Mouse (Mus musculus): ENCODE data around the gene Spon1. TPM values are rescaled to one million over a fixed set of nuclear protein-coding genes. Genes with fewer than 3 reads are reported as not detected.

Spon1 gene
- polyA plus RNA-seq, 1 experiment = 12.3 TPM

GRCm38 (mm10) chr7:113903939-113904338, 138.1 kb downstream of the Spon1 start:
- no peak for DNase-seq (ENCODE audit: low read depth)

DNA sequence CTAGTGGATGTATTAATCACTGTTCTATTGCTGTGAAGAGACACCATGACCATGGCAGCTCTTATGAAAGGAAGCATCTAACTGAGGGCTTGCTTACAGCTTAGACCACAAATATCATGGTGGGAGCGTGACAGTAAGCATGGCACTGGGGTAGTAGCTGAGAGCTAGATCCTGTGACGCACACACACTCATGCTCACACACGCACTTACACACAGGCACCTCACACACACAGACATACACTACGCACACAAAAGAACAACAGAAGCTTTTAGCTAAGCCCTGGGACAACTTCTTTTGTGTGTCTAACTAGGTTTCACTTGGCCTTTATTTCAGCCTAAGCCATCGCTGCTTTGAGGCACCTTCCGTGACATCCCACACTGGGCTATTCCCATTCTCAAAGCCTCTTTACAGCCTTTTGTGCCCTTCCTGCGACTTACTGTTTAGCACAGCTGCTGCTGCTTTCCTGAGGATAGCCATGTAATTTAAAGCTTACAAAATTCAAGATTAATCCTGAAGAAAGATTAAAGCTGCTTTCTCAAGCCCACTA, 138.6 kb downstream of the Spon1 start:
- no peak for DNase-seq (ENCODE audit: low read depth)

GRCm38 (mm10) chr7:113909161-113909825, 143.5 kb downstream of the Spon1 start:
- no peak for DNase-seq (ENCODE audit: low read depth)

DNA sequence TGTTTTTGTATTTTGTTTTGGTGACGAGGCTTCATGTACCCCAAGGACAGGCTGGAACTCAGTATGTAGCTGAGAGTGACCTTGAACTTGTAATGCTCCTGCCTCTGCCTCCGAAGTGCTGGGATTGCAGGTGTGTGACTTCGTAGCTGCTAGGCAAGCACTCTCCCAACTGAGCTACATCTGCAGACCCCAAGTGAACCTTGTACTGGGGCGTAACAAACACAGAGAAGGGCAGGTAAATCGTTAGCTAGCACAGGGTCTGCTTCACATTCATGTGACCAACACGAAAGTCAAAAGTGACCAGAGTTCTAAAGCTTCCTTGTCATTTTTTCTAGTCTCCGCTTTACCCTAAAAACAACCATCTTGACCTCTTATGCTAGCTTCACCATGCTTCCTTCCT, 145.1 kb downstream of the Spon1 start:
- DNase-seq (ENCODE audit: low read depth) = no peak

DNA sequence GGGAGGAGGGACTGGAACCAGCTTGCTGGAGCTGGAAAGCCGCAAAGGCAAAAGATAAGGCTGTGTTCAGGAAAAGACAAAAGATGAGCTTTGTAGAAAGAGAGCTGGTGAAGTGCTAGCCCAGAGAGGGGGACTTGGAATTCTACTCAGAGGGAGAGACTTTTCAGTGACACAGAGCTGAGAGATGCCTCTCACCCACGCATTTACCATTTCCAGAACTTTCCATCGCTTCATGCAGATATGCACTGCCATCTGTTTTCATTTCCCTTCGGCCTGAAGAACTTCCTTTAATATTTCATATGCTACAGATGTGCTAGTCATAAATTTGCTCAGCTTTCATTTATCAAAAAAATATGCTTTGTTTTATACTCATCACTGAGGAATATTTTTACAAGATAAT, 150.1 kb downstream of the Spon1 start:
- no peak for DNase-seq (ENCODE audit: low read depth)

DNA sequence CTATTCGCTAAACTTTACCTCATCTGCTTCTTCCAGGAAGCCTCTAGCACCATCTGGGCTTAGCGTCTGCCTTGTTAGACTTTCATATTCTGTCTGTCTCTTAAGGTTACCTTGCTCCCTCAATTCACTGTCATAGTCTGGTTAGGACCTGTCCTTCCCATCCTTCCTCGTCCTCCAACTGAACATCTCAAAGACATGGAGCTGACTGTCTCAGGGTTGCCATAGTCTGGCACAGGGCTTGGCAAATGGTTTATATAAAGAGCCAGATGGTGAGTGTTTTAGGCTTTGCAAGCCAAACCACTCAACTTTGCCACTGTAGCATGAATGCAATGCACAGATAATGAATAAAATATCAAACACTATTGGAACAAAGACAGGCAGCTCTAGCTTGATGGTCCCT, 153.1 kb downstream of the Spon1 start:
- DNase-seq (ENCODE audit: low read depth) = no peak

DNA sequence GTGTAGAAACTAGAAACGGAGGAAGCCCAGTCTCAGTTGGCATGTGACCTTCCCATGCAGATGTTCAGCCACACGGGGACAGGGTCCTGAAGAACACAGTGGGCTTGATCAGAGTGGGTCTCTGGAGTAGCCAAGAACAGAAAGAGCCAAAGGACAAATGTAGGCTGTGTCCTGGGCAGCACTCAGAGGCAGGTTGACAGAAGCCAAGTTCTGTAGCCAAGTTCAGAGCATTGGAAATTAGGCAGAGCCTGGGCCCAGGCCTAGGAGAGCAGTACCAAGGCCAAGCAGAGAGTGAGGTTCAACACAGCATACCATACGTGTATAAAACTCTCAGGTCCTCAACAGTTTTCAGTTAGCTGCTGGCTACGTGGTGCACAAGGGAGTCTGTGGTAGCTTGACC, 153.7 kb downstream of the Spon1 start:
- DNase-seq (ENCODE audit: low read depth) = no peak

- no peak for DNase-seq (ENCODE audit: low read depth)
Measured at GRCm38 (mm10) chr7:113920056-113920455, 154.3 kb downstream of the Spon1 start.

GRCm38 (mm10) chr7:113924561-113924960, 158.8 kb downstream of the Spon1 start:
- DNase-seq (ENCODE audit: low read depth) = no peak

DNA sequence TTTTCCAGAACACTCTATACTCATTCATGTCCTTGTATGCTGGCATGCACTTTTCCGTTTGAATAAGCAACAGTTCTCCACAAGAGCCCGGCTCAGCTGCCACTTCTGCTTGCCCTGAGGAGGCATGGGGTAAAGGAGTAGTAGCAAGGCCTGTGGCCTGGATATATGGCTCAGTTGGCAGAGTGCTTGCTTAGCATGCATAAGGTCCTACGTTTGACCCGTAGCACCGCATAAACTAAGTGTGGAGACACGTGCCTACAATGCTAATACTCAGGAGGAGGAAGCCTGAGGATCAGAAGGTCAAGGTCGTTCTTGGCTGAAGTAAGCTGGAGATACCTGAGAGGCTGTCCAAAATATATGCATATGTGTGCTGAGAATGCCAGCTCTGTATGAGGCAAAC, 185.1 kb downstream of the Spon1 start:
- no peak for DNase-seq (ENCODE audit: low read depth)

DNA sequence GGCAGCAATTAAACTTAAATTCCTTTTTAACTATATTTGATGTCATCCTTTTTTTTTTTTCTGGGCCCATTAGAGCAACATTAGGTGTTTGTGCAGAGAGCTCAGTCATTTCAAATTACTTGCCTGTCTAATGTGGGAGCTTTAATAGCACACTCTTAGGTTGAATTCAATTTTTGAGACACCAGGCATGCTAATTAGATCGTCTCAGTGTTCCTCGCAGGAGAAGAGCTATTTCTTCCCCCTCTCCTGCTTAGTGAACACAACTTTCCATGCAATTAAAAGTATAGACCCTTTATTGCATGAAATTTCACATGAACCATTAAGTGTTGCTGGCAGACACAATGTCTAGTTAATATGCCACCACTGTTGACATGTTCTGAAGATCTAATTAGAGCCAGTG, 189.6 kb downstream of the Spon1 start:
- DNase-seq (ENCODE audit: low read depth) = no peak

GRCm38 (mm10) chr7:113960841-113961499, 195.2 kb downstream of the Spon1 start:
- no peak for DNase-seq (ENCODE audit: low read depth)

DNA sequence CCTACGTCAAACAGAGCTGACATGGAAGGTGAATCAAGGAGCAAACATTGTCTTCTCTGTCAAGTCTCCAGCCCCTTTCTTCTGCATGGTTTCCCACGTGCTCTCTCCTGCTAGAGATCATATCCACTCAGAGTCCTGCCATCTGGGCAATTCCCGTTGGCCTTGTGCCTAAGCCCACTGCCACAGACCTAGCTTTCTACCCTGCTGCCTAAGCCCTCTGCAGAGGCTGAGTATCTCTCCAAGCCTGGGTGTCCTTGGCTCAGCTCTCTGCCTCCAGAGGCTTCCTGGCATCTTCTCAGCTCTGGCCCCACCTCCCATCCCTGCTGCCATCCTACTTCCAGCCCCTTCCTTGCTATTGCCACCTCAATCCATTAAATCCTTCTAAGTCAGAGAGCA, 195.7 kb downstream of the Spon1 start:
- no peak for DNase-seq (ENCODE audit: low read depth)

DNA sequence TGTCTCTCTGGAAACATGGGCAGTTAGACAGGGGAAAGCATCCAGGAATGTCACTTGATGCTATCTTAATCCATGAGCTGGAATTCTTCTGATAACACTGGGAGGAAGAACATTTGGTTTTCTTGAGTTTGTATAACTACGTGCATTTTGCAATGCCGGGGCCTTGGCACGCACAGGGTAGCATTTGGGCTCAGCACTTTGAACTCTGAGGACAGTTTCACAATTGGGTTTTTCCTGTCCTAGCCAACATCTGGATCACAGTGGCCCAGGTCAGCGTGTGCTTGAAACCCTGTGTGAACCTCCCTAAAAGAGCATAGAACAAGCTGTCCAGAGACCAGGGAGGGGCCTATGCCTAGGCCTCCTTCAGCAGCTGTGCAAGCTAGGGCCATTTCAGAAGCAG, 196.3 kb downstream of the Spon1 start:
- DNase-seq (ENCODE audit: low read depth) = peak; percentile 16

DNA sequence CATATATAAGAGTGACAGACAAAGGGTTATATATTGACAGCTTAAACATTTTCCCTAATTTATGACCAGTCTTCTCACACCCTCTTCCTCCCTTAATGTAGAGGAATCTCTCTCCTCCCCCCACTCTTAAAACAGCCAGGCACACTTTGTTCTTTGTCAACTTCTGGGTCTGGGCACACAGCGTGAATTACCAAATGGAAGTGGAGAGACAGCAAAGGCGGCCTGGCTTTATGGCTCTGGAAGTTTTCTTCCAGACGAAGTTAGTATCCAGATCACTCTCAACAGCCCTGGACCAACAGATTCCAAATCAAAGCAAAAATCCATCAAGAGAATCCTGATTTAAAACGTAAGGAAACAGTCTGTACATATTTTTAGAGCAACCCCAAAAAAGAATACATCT, 198.0 kb downstream of the Spon1 start:
- DNase-seq (ENCODE audit: low read depth) = no peak

GRCm38 (mm10) chr7:113965625-113966024, 199.8 kb downstream of the Spon1 start:
- DNase-seq (ENCODE audit: low read depth) = no peak

GRCm38 (mm10) chr7:113969182-113969581, 203.4 kb downstream of the Spon1 start:
- no peak for DNase-seq (ENCODE audit: low read depth)

DNA sequence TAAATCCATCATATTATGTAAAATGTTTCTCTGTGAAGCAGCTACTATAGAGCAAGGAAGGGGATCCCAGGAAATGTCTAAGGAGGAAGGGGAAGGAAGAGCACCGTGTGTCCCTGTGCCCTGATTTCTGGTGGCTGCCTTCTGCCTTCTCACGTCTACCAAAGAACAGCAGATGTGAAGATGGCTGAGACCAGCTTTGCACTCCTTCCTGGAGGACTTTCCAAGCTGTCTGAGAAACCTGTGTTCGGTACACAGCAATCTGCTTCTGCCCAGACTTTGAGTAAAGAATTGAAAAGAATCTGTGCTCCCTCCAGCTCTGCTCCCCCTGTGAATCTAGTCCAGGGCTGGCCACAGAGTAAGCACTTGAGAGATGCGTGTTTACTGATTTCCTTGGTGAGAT, 206.7 kb downstream of the Spon1 start:
- DNase-seq (ENCODE audit: low read depth) = no peak

GRCm38 (mm10) chr7:113986406-113987134, 220.8 kb downstream of the Spon1 start:
- no peak for DNase-seq (ENCODE audit: low read depth)

- no peak for DNase-seq (ENCODE audit: low read depth)
Measured at GRCm38 (mm10) chr7:113988156-113988555, 222.4 kb downstream of the Spon1 start.

DNA sequence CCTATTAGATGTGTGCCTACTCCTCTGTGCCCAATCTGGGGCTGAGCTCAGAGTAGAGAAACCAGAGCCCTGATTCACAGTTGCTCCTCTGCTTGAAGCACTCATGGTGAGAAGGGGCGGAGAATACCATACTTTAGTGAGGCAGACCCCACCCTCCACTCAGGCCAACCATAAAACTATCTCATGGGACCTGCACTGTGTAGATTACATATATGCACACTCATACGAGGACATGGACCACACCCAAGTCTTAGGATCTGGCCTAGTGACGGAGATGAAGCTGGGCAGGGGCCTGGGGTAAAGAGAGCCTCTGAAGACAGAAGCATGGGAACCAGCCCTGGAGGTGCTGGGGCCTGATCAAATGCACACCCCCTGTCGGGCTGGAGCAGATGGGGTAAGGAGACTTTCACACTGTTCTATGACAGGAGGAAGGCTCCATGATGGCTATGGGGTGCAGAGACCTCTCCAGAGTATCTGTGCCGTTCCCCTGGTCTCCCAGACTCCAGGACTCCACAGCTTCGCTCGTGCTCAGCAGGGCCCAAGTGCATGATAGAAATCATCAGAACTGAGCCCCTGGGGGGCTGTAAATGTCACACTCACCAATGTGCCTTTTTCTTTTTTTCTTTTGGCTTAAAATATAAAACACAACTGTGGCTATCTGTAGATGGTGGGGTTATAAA, 232.0 kb downstream of the Spon1 start:
- no peak for DNase-seq (ENCODE audit: low read depth)

DNA sequence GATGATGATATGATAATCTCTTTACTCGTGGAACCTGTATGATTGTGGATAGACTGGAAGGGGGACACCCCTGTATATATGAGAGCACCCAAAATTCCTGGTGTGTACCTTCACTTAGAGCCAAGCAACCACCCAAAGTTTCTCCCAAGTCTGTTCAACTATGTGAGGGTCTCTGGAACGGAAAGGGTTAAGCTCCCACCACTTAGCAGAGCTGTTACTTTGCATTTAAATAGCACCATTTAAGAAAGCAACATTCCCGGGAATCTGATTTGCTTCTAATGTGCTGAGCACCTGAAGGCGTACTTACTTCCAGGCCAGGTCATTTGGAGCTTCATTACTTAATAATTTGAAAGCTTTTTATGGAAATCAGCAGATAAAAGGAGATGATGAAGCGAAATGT, 238.4 kb downstream of the Spon1 start:
- DNase-seq (ENCODE audit: low read depth) = no peak
